Mouse (Mus musculus) ES-E14 (cell line): ENCODE data around the gene Cela1. TPM values are rescaled to one million over a fixed set of nuclear protein-coding genes. Genes with fewer than 3 reads are reported as not detected.

Experiments
- DNase-seq: peaks from one replicate; pipeline ENCODE4 v3.0.0-alpha.2; 2013; ENCODE audit warnings: low read depth, low spot score
- H3K27ac ChIP-seq: 2 replicates; pipeline ENCODE4 v1.5.1; 2012; ENCODE audit warnings: low read depth, mild to moderate bottlenecking, low read length, moderate library complexity, mixed read lengths; ENCODE audit not compliant: poor library complexity, insufficient read depth, severe bottlenecking
- H3K36me3 ChIP-seq: 2 replicates; pipeline ENCODE4 v1.6.1; 2012; ENCODE audit warnings: mild to moderate bottlenecking, low read length, moderate library complexity, mixed read lengths; ENCODE audit not compliant: control insufficient read depth, poor library complexity, insufficient read depth, severe bottlenecking
- H3K4me1 ChIP-seq, 2 experiments: fragments of 150-350 bp in 1 of 2; sonication (generic) in 1 of 2; 2 replicates each; pipeline ENCODE4 v1.6.1; 2012; ENCODE audit warnings: low read length in 2 of 2, mild to moderate bottlenecking in 1 of 2, mixed read lengths in 1 of 2; ENCODE audit not compliant: control insufficient read depth in 2 of 2, insufficient read depth in 2 of 2, poor library complexity in 1 of 2
- H3K4me3 ChIP-seq, 2 experiments: fragments of 150-350 bp in 1 of 2; sonication (generic) in 1 of 2; 2 replicates each; pipeline ENCODE4 v1.5.1; 2012; ENCODE audit warnings: low read length in 2 of 2, low read depth in 1 of 2, mild to moderate bottlenecking in 1 of 2, mixed read lengths in 1 of 2; ENCODE audit not compliant: insufficient read depth in 1 of 2, poor library complexity in 1 of 2, severe bottlenecking in 1 of 2
- H3K9ac ChIP-seq: 2 replicates; pipeline ENCODE4 v1.6.1; 2012; ENCODE audit warnings: low read depth, mild to moderate bottlenecking, low read length, mixed read lengths; ENCODE audit not compliant: poor library complexity, insufficient read depth, severe bottlenecking
- H3K9me3 ChIP-seq: fragments of 150-350 bp; sonication (generic); 2 replicates; pipeline ENCODE4 v1.6.1; 2012; ENCODE audit warnings: low read depth, mild to moderate bottlenecking, low read length; ENCODE audit not compliant: control insufficient read depth, insufficient read depth
- CHD2 ChIP-seq: IDR thresholded peaks from 2 replicates; pipeline ENCODE4 v1.6.1; 2014; ENCODE audit warnings: mild to moderate bottlenecking, low read depth, low read length, inconsistent platforms
- HCFC1 ChIP-seq: IDR thresholded peaks from 2 replicates; pipeline ENCODE4 v1.6.1; 2012; ENCODE audit warnings: low read length, inconsistent platforms, borderline replicate concordance; ENCODE audit not compliant: insufficient read depth
- MAFK ChIP-seq: IDR thresholded peaks from 2 replicates; pipeline ENCODE4 v1.6.1; 2014; ENCODE audit warnings: mild to moderate bottlenecking, low read depth, low read length, inconsistent platforms; ENCODE audit not compliant: insufficient read depth
- ZC3H11A ChIP-seq: IDR thresholded peaks from 2 replicates; pipeline ENCODE4 v1.6.1; 2012; ENCODE audit warnings: low read depth, mild to moderate bottlenecking, inconsistent platforms, low read length, borderline replicate concordance
- ZNF384 ChIP-seq: IDR thresholded peaks from 2 replicates; pipeline ENCODE4 v1.6.1; 2012; ENCODE audit warnings: low read depth, low read length, inconsistent platforms
- in situ Hi-C, 2 experiments: fragments of 600-800 bp; cut with MboI; formaldehyde crosslinking; loops; one replicate each; pipeline ENCODE4 v1.15.1; 2025; ENCODE audit warnings: low sequenced_read_pairs in 2 of 2, inconsistent platforms in 1 of 2; ENCODE audit not compliant: unreplicated experiment in 2 of 2
- total RNA-seq: library from RNA; depleted of rRNA; stranded (reverse); fragments of 300-350 nt; gene quantifications from 2 replicates; pipeline ENCODE4 v1.2.3, GENCODE M21; 2012

Cela1 gene
- total RNA-seq, 1 experiment: 2.4 TPM

DNA sequence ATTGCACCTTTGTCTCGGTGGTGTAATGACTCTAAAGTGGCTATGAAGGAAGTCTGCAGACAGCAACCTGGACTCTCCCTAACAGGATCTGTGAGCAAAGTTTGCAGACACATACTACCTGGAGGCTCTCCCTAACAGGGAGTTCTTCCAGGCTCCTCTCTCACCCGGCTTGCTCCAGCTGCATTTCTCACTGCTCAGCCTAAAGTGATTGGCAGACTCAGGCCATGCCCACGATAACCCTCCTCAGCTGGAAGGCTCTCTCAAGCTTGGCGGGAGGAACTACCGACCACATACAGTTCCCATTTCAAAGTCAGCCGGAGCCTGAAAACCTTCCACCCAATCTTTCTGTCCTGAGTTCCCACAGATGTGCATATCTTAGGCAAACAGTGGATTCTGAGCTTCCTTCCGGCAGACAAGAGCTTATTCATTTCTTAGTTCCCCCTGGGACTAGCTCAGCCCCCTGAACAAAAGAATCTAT is 21.5 kb downstream of the Cela1 start:
- Histone ChIP-seq H3K9me3 (no peaks in the 10 kb centered on the region), H3K4me1 (peaks cover 6 to 29% of the 10 kb centered on the region in 2 experiments; a peak in 3 of 4 replicates), H3K27ac (no peak overlapping the region), H3K9ac (no peak overlapping the region), H3K36me3 (no peaks in the 10 kb centered on the region; the same call in 1 of the 2 replicates), H3K4me3 (no peak overlapping the region)
- TF ChIP-seq HCFC1: no peak
- no peak for TF ChIP-seq ZNF384
- no peak for TF ChIP-seq CHD2
- TF ChIP-seq ZC3H11A: no peak
- no peak for TF ChIP-seq MAFK
- in situ Hi-C loops: no loop called here
- no peak for DNase-seq

DNA sequence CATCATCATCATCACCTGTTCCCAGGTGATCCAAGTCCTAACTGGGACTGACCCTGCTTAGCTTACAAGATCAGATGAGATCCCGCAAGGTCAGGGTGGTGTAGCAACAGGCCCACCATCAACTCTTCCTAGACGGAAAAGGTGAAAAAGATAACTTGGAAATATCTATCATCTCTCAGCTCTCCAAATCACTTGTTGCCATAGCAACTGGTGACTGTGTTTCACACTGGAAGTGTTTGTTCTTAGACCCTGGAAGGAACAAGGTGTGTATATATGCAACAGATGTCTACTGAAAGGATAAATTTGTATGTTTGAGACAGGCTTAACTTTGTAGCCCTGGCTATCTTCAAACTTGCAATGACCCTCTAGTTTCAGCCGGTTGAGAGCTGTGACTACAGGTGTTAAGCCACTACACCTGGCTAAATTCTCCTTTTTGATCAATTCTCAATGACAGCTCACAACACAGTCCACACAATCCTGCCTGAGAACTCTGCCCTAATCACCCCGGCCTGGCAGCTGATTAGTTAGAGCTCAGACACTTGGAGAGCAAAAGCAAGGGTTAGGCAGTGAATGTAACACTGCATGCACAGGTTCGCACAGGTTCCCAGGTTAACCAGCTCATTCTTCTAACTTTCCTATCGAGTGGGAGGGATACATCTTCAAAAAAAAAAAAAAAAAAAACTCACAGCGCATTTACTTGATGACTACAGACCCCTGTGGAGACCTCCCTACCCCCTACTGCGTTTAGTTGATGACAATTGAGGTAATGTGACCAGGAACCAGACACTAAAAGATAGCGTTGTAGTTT is 22.1 kb downstream of the Cela1 start:
- no peak overlapping the region for H3K4me3 ChIP-seq
- no peak overlapping the region for H3K27ac ChIP-seq
- H3K9ac ChIP-seq: no peak overlapping the region
- H3K36me3 ChIP-seq: no peaks in the 10 kb centered on the region; the same call in 1 of the 2 replicates
- in situ Hi-C loops: no loop called here
- H3K4me1 ChIP-seq: peaks cover 6 to 29% of the 10 kb centered on the region in 2 experiments; a peak in 3 of 4 replicates
- TF ChIP-seq CHD2: no peak
- TF ChIP-seq ZC3H11A: no peak
- TF ChIP-seq ZNF384: peak; percentile 56
- no peak for TF ChIP-seq HCFC1
- TF ChIP-seq MAFK: no peak
- DNase-seq: no peak
- no peaks in the 10 kb centered on the region for H3K9me3 ChIP-seq

DNA sequence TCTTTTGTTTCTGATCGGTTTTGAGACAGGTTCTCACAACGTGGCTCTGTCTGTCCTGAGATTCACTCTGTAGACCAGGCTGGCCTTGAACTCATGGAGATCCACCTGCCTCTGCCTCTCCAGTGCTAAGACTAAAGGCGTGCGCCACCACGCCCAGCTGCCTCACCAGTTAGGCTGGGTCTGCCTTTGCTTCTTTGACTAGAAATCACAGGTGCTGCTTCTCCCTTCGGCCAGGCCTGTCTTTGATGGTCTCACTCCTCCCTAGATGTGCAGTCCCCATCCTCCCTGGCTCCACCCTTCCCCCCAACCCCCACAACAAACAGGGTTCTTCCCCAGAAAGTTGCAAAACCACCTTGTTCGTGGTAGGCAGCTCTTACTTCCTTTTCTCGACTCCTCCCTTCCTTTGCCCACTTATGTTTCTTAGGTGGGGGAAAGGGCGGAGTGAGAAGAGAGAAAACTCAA is 22.9 kb downstream of the Cela1 start:
- Histone ChIP-seq H3K9me3 (no peaks in the 10 kb centered on the region), H3K9ac (no peak overlapping the region), H3K4me3 (no peak overlapping the region), H3K27ac (no peak overlapping the region), H3K4me1 (peaks cover 6 to 29% of the 10 kb centered on the region in 2 experiments; a peak in 3 of 4 replicates), H3K36me3 (no peaks in the 10 kb centered on the region; the same call in 1 of the 2 replicates)
- TF ChIP-seq MAFK (no peak), ZNF384 (no peak), CHD2 (no peak), ZC3H11A (no peak)
- in situ Hi-C loops: no loop called here
- DNase-seq: no peak

DNA sequence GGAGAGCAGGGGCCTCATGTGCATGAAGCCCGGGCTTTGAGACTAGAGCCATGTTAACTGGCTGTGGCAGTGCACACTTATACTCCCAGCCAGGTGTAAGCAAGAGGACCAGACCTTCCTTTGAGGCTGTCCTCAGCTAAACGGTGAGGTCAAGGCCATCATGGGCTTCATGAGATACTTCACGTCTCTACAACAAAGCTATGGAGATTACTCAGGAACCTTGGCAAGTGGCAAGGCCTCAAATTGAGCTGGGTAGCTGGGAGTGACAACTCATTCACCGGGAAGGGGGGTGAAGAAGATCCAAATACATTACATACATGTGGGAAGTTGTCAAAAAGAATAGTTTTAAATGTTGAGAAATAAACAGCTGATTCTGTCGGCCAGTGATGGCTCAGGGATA is 26.9 kb downstream of the Cela1 start:
- no peak for DNase-seq
- TF ChIP-seq HCFC1: no peak
- TF ChIP-seq MAFK: no peak
- TF ChIP-seq CHD2: no peak
- no peak for TF ChIP-seq ZC3H11A
- no peak for TF ChIP-seq ZNF384
- Histone ChIP-seq H3K27ac (no peak overlapping the region), H3K9me3 (no peaks in the 10 kb centered on the region), H3K4me1 (peaks cover 0 to 11% of the 10 kb centered on the region in 2 experiments; a peak in 2 of 4 replicates), H3K9ac (no peak overlapping the region), H3K4me3 (no peak overlapping the region), H3K36me3 (no peaks in the 10 kb centered on the region; the same call in 1 of the 2 replicates)
- in situ Hi-C loops: no loop called here
